26 mouse cellular contexts compared by ENCODE assay signal in the genomic region with DNA sequence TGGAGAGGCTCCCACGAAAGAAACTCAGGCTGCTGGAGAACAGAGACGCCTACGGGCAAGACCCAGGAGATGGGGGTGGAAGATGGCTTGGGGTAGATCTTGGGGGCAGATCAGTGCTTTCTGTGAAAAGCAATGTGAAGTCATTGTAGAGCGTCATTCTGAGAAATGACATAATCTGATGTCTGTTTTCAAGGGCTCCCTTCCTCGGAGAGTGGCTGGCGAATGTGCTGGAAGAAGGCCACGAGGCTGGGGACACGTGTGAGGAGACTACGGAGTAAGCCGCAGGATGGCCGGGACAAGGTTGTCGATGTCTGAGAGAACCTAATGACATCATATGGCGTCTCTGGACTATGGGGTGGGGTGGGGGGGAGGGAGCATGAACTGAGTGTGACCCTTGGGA. TPM values are rescaled to one million over a fixed set of nuclear protein-coding genes. Genes with fewer than 3 reads are reported as not detected.
"Had no signal": no experiment of that assay in that cellular context is flagged by ENCODE, and none has a peak within 500 bp of the region (broad histone marks: within the 10 kb centered on the region; RNA-seq: fewer than 3 reads in every experiment).

No protein-coding gene starts in this region.

- H3K27me3 ChIP-seq: lung, embryonic 15.5 days; midbrain, embryonic 13.5 days; midbrain, embryonic 15.5 days; neural tube, embryonic 13.5 days; neural tube, embryonic 15.5 days had no signal

- H3K4me1 ChIP-seq: megakaryocyte, embryonic 14.5 days; midbrain, embryonic 13.5 days; midbrain, embryonic 15.5 days; neural tube, embryonic 13.5 days had no signal

- H3K27ac ChIP-seq: lung, embryonic 15.5 days; macrophage; midbrain, embryonic 13.5 days; midbrain, embryonic 15.5 days; neural tube, embryonic 13.5 days; neural tube, embryonic 15.5 days had no signal

- H3K36me3 ChIP-seq: lung, embryonic 15.5 days; midbrain, embryonic 13.5 days; midbrain, embryonic 15.5 days; neural tube, embryonic 13.5 days; neural tube, embryonic 15.5 days had no signal

- H3K9me3 ChIP-seq: lung, embryonic 15.5 days; megakaryocyte, embryonic 14.5 days; midbrain, embryonic 13.5 days; midbrain, embryonic 15.5 days; neural tube, embryonic 13.5 days; neural tube, embryonic 15.5 days had no signal

- H3K4me3 ChIP-seq: lung, embryonic 15.5 days; megakaryocyte, embryonic 14.5 days; midbrain, embryonic 13.5 days; midbrain, embryonic 15.5 days; neural tube, embryonic 13.5 days; neural tube, embryonic 15.5 days had no signal

- DNase-seq: liver, postnatal 0 days; lung, adult 2 months; lung, postnatal 14 days; lung, postnatal 36 days; retina, postnatal 1 day; right cerebral cortex, adult 18-20 months; right cerebral cortex, postnatal 25 days; right cerebral cortex, postnatal 4 days; spleen, adult 18-20 months; thymus, adult 2 months; thymus, postnatal 25 days; thymus, postnatal 4 days had no signal

RNA-seq across cellular contexts. Expression of gene Cib4, which starts 8.3 kb away (rescaled TPM):
- total RNA-seq: megakaryocyte progenitor cell, adult 5-6 weeks; midbrain, postnatal 0 days had no signal
- polyA plus RNA-seq: liver, postnatal 0 days; macrophage; midbrain, embryonic 11.5 days; midbrain, embryonic 13.5 days; midbrain, embryonic 15.5 days; midbrain, postnatal 0 days; neural tube, embryonic 11.5 days; neural tube, embryonic 13.5 days; neural tube, embryonic 15.5 days; small intestine, adult 2 months; stomach, embryonic 14.5 days; stomach, embryonic 16.5 days; thymus, adult 2 months had no signal

RNA-seq across cellular contexts. Expression of gene Kcnk3, which starts 34.0 kb away (rescaled TPM):
- total RNA-seq: megakaryocyte progenitor cell, adult 5-6 weeks had no signal
- polyA plus RNA-seq: macrophage had no signal
